Mouse (Mus musculus) naive thymus-derived CD4-positive, alpha-beta T cell, adult 2 months (primary cell): Measurements from ENCODE around the gene Galnt4.

Experiments
- DNase-seq: peaks from one replicate; pipeline ENCODE4 v3.0.0-alpha.2; 2011; ENCODE audit warnings: low read depth

The Galnt4 gene

DNA sequence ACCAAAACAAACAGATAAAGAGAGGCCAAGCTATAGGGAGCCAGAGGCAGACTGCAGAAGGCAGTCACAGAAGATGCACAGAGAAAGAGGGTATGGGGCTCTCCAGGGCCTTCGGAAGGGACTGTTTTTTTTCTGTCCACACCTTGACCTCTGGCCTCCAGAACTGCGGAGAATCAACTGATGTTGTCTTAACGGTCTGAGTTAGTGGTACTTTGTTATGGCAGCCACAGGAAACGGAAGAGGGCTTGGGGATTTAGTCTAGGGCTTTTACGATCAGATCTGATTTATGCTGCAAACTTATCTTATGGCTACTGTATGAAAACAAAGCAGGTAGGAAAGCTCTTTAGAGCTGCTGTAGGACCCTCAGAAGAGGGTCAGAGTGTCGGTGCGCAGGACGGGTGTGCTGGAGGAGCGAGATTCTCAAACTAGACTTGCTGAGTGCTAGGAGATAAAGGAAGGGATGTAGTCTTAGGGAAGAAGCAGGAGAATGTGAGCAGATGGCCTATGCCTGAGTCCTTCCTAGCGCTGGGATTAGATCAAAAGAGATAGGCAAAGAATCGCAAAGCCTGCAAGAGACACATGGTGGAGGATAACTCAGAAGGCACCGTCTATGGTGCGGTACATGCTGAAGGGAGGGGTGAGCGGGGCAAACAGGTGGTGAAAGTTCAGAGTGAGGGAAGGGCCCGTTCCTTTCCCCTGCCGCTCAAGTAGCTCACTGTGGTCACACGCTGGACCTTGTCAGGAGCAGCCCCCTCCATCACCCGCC, 7.7 kb downstream of the Galnt4 start:
- DNase-seq: peak; percentile 47

GRCm38 (mm10) chr10:99116237-99116632, 8.3 kb downstream of the Galnt4 start:
- DNase-seq: no peak

- DNase-seq: peak; percentile 81
These were observed 9.0 kb downstream of the Galnt4 start for GRCm38 (mm10) chr10:99116650-99117615.

DNA sequence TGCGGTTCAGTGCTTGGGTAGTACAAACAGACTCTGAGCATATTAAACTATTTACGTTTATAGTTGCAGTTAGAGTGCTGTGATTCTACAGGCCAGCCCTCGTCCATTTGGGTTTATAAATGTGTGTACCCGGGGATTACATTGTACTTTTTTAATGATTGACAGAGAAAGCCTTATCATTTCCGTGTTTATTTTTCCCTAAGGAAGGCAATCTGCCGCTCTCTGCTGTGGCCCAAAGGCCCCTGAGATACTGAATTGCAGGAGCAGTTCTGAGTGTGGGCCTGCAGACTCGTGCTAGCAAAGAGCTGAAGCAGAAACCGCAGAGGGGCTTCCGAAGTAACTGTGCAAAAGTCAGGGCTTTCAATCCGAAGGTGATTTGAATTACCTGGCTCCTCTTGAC, 9.9 kb downstream of the Galnt4 start:
- no peak for DNase-seq

- no peak for DNase-seq
These were observed 10.7 kb downstream of the Galnt4 start for GRCm38 (mm10) chr10:99118697-99119096.

DNA sequence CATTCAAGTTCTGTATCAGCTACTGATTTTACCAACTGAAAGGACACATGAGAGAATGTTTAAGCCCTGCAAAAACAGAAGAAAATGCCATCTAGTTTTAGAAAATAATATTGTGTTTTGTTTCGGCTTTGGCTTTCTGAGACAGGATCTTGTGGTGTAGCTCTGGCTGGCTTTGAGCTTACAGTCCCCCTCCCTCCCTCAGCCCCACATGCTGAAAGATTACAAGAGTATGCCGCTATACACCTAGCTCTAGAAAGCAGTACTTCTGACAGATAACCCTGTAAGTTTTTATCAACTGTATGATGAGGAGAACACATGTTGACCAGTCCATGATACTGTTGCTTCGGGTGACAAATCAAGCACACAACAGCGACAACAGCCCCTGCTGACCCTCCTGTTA, 11.5 kb downstream of the Galnt4 start:
- peak; percentile 66 for DNase-seq

GRCm38 (mm10) chr10:99126225-99126624, 18.3 kb downstream of the Galnt4 start, which contains the start of gene Phxr2:
Gene Phxr2, minus strand, starts transcription at chr10:99126325.
- DNase-seq: no peak

DNA sequence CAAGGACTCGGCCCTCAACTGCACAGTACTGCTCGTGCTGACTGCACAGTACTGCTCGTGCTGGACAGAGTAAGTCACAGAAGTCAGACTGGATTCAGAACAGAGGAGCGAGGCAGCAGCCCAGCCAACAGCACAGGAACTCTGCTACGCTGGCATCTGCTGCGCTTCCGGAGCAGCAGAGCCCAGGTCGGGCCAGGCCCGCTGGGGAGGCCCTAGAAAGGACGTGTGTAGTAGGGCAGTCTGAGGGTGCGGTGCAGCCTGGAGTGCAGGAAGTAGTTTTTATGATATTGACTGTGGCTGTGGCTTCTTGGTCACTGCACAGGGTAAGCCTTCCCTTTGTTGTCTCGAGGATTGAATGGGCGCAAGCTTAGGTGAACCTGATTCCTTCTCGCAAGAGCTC, 19.0 kb downstream of the Galnt4 start:
- DNase-seq: peak; percentile 78

DNA sequence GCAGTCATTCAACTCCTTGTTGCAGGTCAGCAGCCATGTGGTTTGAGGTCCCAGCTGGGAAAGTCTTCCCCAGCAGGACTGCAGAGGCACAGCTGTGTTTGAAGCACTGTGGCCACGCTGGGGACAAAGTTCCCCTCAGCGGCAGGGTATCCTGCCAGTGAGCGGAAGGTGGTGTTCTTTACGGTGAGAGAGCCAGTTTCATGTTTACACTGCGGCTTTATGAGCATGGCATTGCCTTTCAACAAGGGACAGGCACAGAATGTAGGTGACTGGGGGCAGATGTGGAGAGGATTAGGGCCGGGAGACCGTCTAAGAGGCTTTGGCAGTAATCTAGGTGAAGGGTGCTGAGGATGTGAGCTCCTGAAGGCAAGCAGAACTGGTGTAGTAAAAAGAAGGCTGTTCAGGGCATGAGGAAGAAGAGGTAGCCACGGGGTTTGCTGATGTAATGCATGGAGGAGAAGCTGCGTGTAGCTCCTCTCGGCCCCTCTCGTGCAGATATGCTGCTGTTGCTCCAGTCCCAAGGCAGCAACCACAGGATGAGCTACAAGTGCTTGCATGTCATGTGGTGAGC, 19.8 kb downstream of the Galnt4 start:
- DNase-seq: peak; percentile 76

DNA sequence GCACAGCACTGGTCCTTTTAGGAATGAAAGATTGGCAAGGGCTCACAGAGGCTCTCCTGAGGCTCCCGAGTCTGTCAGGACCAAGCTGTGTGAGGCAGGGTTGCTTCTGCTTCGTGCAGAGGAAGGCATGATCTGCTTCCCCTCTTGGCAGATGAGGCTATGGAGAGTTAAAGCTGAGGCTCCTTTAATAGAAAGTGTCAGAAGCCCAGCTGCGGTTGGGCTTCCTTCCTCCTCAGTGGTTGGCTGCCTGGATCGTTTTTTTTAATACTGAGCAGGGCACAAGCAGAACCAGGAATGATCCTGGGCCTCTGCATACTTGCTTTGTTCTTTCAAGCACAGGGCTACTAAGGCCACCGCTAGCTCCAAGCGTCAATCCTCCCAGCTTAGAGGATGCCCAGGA, 22.7 kb downstream of the Galnt4 start:
- DNase-seq: peak; percentile 16

DNA sequence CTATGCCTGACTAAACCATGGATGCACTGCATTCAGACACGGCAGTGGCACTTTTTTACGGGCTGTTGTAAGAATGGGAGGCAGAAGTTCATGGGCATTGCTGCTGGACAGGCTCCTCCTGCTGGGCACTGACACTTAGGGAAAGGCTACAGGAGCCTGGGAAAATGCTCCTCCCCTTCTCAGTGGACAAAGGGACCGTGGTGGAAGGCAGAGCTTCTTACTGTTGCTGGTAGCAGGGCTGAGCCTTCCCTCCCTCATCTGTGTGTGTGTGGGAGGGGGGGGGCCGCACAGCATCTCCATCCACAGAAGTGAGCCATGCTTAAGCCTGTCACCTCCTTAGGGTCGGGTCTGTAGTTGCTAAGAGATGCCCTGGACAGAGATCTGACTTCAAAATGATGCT, 23.3 kb downstream of the Galnt4 start:
- DNase-seq: no peak

DNA sequence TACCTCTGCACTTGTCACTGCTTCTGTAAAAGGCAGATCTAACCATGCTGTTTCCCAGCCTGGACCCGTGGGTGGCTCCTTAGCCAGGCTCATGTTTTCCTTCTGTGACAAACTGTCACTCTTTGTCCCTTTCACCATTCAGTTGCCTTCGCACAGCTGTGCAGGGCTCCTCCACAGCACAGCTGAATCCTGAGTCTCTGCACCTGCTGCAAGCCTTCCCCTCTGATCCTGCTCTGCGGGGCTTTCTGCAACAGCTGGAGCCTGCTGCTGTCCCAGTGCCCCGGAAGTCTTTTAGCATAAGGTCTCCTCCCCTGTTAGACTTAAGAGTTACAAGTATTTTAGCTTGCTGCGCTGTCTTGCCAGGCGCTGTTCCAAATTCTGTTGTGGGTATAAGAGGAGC, 24.2 kb downstream of the Galnt4 start:
- peak; percentile 63 for DNase-seq

DNA sequence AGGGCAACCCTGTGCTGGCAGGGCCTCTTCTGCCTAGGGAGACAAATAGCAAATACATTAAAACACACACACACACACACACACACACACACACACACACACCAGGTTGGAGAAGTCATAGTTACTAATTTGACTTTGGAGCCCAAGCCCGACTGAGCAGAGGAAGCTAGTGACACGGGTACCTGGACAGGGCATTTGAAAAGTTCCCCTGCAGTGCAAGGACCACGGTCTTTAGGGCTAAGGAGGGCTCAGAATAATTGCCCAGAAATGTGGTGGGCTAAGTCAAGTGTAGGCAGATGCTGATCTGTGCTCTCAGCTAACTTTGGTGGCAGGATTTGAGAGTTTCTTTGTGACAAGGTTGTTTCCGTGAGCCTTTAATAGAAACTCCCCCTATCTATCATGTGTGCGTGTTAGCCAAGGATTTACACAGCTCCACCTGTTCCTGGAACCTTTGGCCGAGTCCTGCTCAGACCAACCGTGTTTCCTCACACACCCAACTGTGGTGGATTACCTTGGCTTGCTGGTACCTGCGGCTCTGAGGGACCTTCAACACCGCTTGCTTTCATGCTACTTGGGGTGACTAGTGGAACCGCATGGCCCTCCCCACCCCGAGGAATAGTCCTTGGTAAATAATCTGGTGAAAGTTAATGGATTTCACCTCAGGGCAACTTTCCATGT, 24.8 kb downstream of the Galnt4 start:
- no peak for DNase-seq

DNA sequence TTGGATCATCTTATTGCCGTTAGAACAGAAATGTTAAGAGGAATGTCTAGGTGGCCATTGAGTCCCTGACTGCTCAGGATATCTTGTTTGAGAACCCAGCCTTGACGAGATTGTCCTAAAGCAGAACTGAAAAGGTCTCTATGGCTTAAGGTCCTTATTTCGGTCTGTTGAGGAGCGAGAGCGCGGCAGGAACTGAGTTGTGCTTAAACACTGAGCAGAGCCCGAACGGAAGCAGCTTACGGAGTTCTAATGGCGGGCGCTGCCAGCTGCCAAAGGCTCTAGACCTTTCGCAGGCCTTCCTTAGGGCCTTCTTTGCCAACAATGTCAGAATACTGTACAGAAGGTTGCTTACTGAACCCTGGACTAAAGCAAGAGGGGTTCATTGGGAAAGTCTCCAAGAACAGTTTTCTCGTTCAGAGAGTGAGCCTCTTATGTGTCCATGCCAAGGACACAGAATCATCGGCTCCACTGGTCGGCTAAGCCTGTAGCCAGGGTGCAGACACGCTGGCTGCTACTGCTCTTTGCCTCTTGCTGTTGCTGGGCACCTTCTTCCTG, 25.4 kb downstream of the Galnt4 start:
- DNase-seq: no peak

- DNase-seq: no peak
These were observed 28.4 kb downstream of the Galnt4 start for GRCm38 (mm10) chr10:99136337-99136736.

DNA sequence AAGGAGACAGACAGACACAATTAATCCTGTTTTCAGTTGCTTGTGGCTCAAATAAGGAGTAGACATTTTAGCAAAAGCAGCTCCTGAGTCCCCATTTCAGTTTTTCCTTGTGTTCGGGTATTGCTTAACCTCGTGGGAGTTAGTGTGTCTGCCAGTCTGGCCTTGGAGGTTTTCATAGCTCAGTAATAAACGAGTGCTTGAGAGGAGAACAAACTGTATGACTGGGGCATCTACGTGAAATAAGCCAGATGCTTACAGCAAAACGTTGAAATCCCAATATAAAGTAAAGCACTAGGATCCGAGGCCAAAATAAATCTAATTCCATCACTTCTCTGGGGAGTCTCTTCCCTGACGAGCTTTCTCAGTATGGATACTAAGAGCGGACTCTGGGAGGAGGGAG, 37.7 kb downstream of the Galnt4 start:
- no peak for DNase-seq

DNA sequence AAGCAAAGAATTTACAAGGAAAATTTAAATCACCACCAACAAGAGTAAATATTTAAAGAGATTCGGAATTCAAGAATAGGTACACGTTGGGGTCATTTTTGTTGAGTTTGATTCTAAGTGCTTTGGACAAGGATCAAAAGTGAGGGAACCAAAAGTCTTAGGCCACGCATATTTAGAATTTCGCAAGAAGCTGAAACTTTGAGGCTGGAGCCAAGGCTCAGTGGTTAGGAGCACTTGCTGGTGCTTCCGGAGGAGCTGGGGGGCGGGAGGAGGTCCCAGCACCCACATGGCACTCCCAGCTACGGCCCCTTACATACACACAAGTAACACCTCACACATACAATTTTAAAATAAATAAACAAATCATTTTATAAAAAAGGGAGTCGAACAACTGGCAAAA, 38.6 kb downstream of the Galnt4 start:
- no peak for DNase-seq

- no peak for DNase-seq
These were observed 42.1 kb downstream of the Galnt4 start for GRCm38 (mm10) chr10:99150016-99150415.

DNA sequence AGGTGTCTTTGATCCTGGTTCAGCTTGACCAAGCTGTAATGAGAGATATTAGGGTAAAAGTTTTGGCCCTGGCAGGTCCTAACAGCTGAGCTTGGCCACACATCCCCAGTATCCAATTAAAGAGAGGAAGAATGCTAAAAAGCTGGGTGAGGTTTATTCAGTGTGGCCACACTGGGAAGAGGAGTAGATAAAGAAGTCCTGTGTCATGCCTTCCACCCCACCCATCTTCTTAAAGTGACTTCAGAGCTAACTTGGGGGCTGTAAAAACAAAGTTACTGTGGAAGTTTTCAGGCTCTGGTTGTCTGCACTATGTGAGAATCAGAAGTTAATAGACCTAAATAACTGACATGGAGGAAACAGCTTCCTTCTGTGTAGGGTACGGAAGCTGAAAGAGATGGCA, 43.6 kb downstream of the Galnt4 start:
- no peak for DNase-seq

DNA sequence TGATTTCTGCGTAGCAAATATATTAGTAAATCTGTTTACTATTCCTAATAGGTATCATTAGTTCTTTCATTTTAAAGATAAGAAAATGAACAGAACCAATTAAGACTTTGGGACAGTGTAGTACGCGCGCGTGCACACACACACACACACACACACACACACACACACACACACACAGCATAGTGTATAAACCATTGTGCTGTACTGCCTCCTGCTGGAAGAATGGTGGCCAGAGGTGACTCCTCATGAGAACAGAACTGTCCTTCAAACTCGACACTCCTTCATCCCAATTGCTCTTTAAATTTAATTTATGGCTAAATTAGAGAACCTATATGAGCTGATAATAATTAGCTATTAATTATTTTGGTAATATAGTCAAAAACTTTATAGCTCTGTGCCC, 44.1 kb downstream of the Galnt4 start:
- DNase-seq: peak; percentile 81

GRCm38 (mm10) chr10:99154635-99155034, 46.7 kb downstream of the Galnt4 start:
- no peak for DNase-seq

DNA sequence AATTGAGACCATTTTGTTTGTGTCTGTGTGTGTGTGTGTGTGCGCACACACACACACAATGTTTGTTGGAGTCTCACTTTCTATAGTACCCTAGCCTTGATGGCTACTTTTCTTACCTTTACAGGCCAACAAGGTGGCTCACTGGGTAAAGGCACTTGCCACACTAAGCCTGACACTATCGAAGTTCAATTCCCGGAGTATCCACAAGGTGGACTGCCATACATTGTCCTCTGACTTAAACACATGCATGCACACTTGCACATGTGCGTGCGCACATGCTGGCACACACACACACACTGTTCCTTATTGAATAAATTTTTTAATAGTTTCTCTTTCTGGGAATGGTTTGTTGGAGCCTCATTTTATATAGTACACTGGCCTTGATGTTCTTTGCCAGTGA, 48.8 kb downstream of the Galnt4 start:
- peak; percentile 38 for DNase-seq
